In genomic region chr6:115523201-115523600, GRCm38 (mm10) we compare ENCODE assay signal across 8 mouse cellular contexts. TPM values are rescaled to one million over a fixed set of nuclear protein-coding genes. Genes with fewer than 3 reads are reported as not detected.
DNase-seq lines count a peak whose midpoint lies in the region; ATAC-seq lines count a peak whose summit lies in the region.

No protein-coding gene starts in this region.

- H3K4me2 ChIP-seq in forebrain, embryonic 12.5 days: no peak overlapping the region

- 0 out of 2 replicates have a peak, but pooled peaks cover 2% of the 10 kb centered on the region for H3K4me1 ChIP-seq in forebrain, embryonic 12.5 days
- peaks cover 8% of the 10 kb centered on the region for H3K4me1 ChIP-seq in hindbrain, embryonic 10.5 days (replicated peaks)

- no peaks in the 10 kb centered on the region; the same call in 1 of the 2 replicates for H3K27me3 ChIP-seq in forebrain, embryonic 12.5 days
- H3K27me3 ChIP-seq in hindbrain, embryonic 10.5 days (ENCODE audit: insufficient read depth, poor library complexity, severe bottlenecking): no peaks in the 10 kb centered on the region; the same call in 1 of the 2 replicates

- no peaks in the 10 kb centered on the region for H3K9me3 ChIP-seq in forebrain, embryonic 12.5 days
- H3K9me3 ChIP-seq in hindbrain, embryonic 10.5 days: no peaks in the 10 kb centered on the region

- H3K27ac ChIP-seq in forebrain, embryonic 12.5 days: no peak overlapping the region
- no peak overlapping the region for H3K27ac ChIP-seq in hindbrain, embryonic 10.5 days

- no peak overlapping the region for H3K9ac ChIP-seq in forebrain, embryonic 12.5 days

- WGBS in forebrain, embryonic 12.5 days: 87% methylated on average over 9 of the region's 9 CpGs
- 87% methylated on average over 9 of the region's 9 CpGs for WGBS in hindbrain, embryonic 10.5 days

- H3K4me3 ChIP-seq in forebrain, embryonic 12.5 days (replicated peaks): no peak overlapping the region
- no peak overlapping the region for H3K4me3 ChIP-seq in hindbrain, embryonic 10.5 days

- peak; percentile 56 for DNase-seq in gastrocnemius, adult 18-20 months (ENCODE audit: low spot score)
- DNase-seq in gastrocnemius, postnatal 10 days: no peak
- peak; percentile 61 to 63 for DNase-seq in right cerebral cortex, adult 2 months (ENCODE audit: low spot score in 2 of 2)
- DNase-seq in right cerebral cortex, postnatal 14 days: no peak
- peak; percentile 30 for DNase-seq in heart, postnatal 4 days
- DNase-seq in yolk sac, embryonic 10.5 days (ENCODE audit: low spot score): no peak
- no peak for DNase-seq in hindbrain, embryonic 10.5 days (ENCODE audit: low spot score)

- H3K36me3 ChIP-seq in forebrain, embryonic 12.5 days (replicated peaks): no peaks in the 10 kb centered on the region
- H3K36me3 ChIP-seq in hindbrain, embryonic 10.5 days: no peaks in the 10 kb centered on the region

- no peak for ATAC-seq in forebrain, embryonic 12.5 days (ENCODE audit: low FRiP score)

RNA-seq across cellular contexts. Expression of gene Tsen2, which starts 21.3 kb away (rescaled TPM):
- 1 to 10 TPM; 5.1 to 7.4 TPM for total RNA-seq in gastrocnemius, adult 18-20 months (2021)
- total RNA-seq in gastrocnemius, postnatal 10 days (2021): 1 to 10 TPM; 8.2 to 9.6 TPM
- 10 to 100 TPM; 10.1 to 11.3 TPM for total RNA-seq in heart, postnatal 4 days (2021)
- polyA plus RNA-seq in forebrain, embryonic 12.5 days (2016; fragmentation: Nextera tagmentation; extraction: Ambion mirVana): 30.3 and 30.9 TPM in 2 replicates
- 32.7 and 34.6 TPM in 2 replicates for polyA plus RNA-seq in hindbrain, embryonic 10.5 days (2016; fragmentation: Nextera tagmentation; extraction: Ambion mirVana)

Comparison
In these comparisons a context has a peak if more than half of its experiments do, and no peak if none do; other contexts are left out.
1. DNase-seq: peak in gastrocnemius, adult 18-20 months (single experiment), right cerebral cortex, adult 2 months (2 of 2) and heart, postnatal 4 days (single experiment); none in gastrocnemius, postnatal 10 days (single experiment), right cerebral cortex, postnatal 14 days (single experiment), yolk sac, embryonic 10.5 days (single experiment) and hindbrain, embryonic 10.5 days (single experiment).